Mouse (Mus musculus) ES-Bruce4 (cell line): ENCODE results near the gene Fgfr2.
A peak's percentile ranks its signal among the peaks of the same experiment; 100 is the strongest.

Source experiments
- CTCF ChIP-seq: IDR thresholded peaks from one replicate; pipeline ENCODE4 v1.8.1; 2011; ENCODE audit warnings: low read depth, low read length
- EP300 ChIP-seq: IDR thresholded peaks from 2 replicates; pipeline ENCODE4 v1.6.1; 2011; ENCODE audit warnings: low read depth, low read length; ENCODE audit not compliant: insufficient read depth
- POLR2A ChIP-seq: IDR thresholded peaks from one replicate; pipeline ENCODE4 v1.8.1; 2011; ENCODE audit warnings: low read length; ENCODE audit not compliant: insufficient read depth

DNA sequence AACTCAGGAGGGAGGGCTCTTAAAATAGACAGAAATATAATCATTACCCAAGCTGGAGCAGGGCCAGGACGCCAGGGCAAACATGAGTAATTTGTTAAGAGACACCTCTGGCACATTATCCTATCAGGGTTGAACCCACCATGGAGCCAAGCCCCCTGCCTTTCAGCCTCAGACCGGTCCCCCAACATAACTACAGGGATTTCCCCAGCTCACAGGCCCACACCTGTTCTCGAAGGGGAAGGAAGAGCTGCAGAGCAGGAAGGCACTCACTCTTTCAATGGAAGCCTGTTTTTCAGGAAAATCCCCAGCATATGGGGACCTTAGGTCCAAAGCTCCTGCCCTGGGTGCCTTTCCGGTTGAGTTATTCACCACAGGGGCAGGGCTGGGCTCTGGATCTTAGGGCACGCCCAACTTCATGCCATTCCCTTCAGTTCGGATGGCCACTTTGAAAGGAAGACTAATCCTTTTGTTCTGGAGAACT, 10.8 kb downstream of the Fgfr2 start:
- TF ChIP-seq CTCF: no peak
- TF ChIP-seq EP300: peak; percentile 94
- TF ChIP-seq POLR2A: no peak
